Mouse (Mus musculus) CH12.LX (cell line): ENCODE results near the gene Atp5mpl. TPM values are rescaled to one million over a fixed set of nuclear protein-coding genes. Genes with fewer than 3 reads are reported as not detected.
A peak's percentile ranks its signal among the peaks of the same experiment; 100 is the strongest.

ENCODE experiments used
- DNase-seq: peaks from one replicate; pipeline ENCODE4 v3.0.0-alpha.2; 2013; ENCODE audit errors: extremely low read depth
- H3K27ac ChIP-seq: 2 replicates; pipeline ENCODE4 v1.5.1; 2012; ENCODE audit warnings: low read depth, mild to moderate bottlenecking, control low read depth, moderate library complexity; ENCODE audit not compliant: insufficient read depth
- H3K27me3 ChIP-seq: replicated peaks from 2 replicates; pipeline ENCODE3; 2012; ENCODE audit warnings: inconsistent platforms
- H3K36me3 ChIP-seq, 2 experiments: replicated peaks in 1 of 2; 2 replicates each; pipeline versions ENCODE3 to v1.6.1; 2012; ENCODE audit warnings: inconsistent platforms in 1 of 2, low read length in 1 of 2, mild to moderate bottlenecking in 1 of 2, mixed read lengths in 1 of 2, moderate library complexity in 1 of 2; ENCODE audit not compliant: control insufficient read depth in 1 of 2, insufficient read depth in 1 of 2
- H3K4me1 ChIP-seq, 2 experiments: 2 replicates each; pipeline ENCODE4 v1.6.1; 2012; ENCODE audit warnings: inconsistent platforms in 1 of 2, moderate library complexity in 1 of 2; ENCODE audit not compliant: insufficient read depth in 2 of 2, control insufficient read depth in 1 of 2
- H3K4me2 ChIP-seq: 2 replicates; pipeline ENCODE4 v1.6.1; 2012; ENCODE audit warnings: low read depth, mild to moderate bottlenecking, control low read depth; ENCODE audit not compliant: poor library complexity, insufficient read depth, severe bottlenecking
- H3K4me3 ChIP-seq, 3 experiments: fragments of 150-350 bp in 1 of 3; sonication (generic) in 1 of 3; replicated peaks in 1 of 3; 2 replicates each; pipeline versions ENCODE3 to v1.5.1; 2011 to 2012; ENCODE audit warnings: low read depth in 2 of 3, low read length in 2 of 3, mild to moderate bottlenecking in 2 of 3, moderate library complexity in 2 of 3, control low read depth in 1 of 3, improper control_type of control experiment in 1 of 3, inconsistent platforms in 1 of 3, mixed read lengths in 1 of 3; ENCODE audit not compliant: poor library complexity in 1 of 3
- H3K79me2 ChIP-seq: replicated peaks from 2 replicates; pipeline ENCODE4 v1.6.1; 2012; ENCODE audit warnings: mild to moderate bottlenecking, moderate library complexity; ENCODE audit not compliant: control insufficient read depth, poor library complexity, insufficient read depth, severe bottlenecking; ENCODE audit errors: extremely low read depth
- H3K9ac ChIP-seq: 2 replicates; pipeline ENCODE4 v1.6.1; 2012; ENCODE audit warnings: low read depth, mild to moderate bottlenecking, control low read depth, moderate library complexity; ENCODE audit not compliant: insufficient read depth
- H3K9me3 ChIP-seq: replicated peaks from 2 replicates; pipeline ENCODE3; 2012; ENCODE audit warnings: low read length, inconsistent platforms, mixed read lengths
- BHLHE40 ChIP-seq: IDR thresholded peaks from 2 replicates; pipeline ENCODE4 v1.6.1; 2011; ENCODE audit warnings: mild to moderate bottlenecking, low read depth, low read length, improper control_type of control experiment
- CHD2 ChIP-seq: IDR thresholded peaks from 2 replicates; pipeline ENCODE4 v1.6.1; 2011; ENCODE audit warnings: low read length, improper control_type of control experiment
- GABPA ChIP-seq: IDR thresholded peaks from 2 replicates; pipeline ENCODE4 v1.6.1; 2012; ENCODE audit warnings: low read depth, low read length, improper control_type of control experiment, inconsistent platforms; ENCODE audit not compliant: insufficient replicate concordance
- IRF4 ChIP-seq: IDR thresholded peaks from 2 replicates; pipeline ENCODE4 v1.6.1; 2014; ENCODE audit warnings: low read depth, mild to moderate bottlenecking, inconsistent platforms, low read length, improper control_type of control experiment
- JUN ChIP-seq: IDR thresholded peaks from 2 replicates; pipeline ENCODE4 v1.6.1; 2011; ENCODE audit warnings: low read depth, mild to moderate bottlenecking, low read length, improper control_type of control experiment, moderate library complexity; ENCODE audit not compliant: insufficient read depth
- MAFK ChIP-seq: IDR thresholded peaks from 2 replicates; pipeline ENCODE4 v1.6.1; 2011; ENCODE audit warnings: low read length, improper control_type of control experiment; ENCODE audit not compliant: insufficient replicate concordance
- MXI1 ChIP-seq: IDR thresholded peaks from 2 replicates; pipeline ENCODE4 v1.6.1; 2011; ENCODE audit warnings: mild to moderate bottlenecking, low read depth, low read length, improper control_type of control experiment
- POLR2A ChIP-seq: IDR thresholded peaks from 2 replicates; pipeline ENCODE4 v1.6.1; 2011; ENCODE audit warnings: low read depth, mild to moderate bottlenecking, improper control_type of control experiment, low read length
- POLR2AphosphoS2 ChIP-seq: IDR thresholded peaks from 2 replicates; pipeline ENCODE4 v1.6.1; 2011; ENCODE audit warnings: low read depth, low read length, improper control_type of control experiment
- RAD21 ChIP-seq: IDR thresholded peaks from 2 replicates; pipeline ENCODE4 v1.6.1; 2011; ENCODE audit warnings: low read depth, mild to moderate bottlenecking, low read length, improper control_type of control experiment, moderate library complexity
- TBP ChIP-seq: conservative IDR thresholded peaks from 2 replicates; pipeline ENCODE4 v1.6.1; 2011; ENCODE audit warnings: low read depth, low read length, improper control_type of control experiment
- USF2 ChIP-seq: conservative IDR thresholded peaks from 2 replicates; pipeline ENCODE4 v1.6.1; 2011; ENCODE audit warnings: low read depth, low read length, improper control_type of control experiment
- dilution Hi-C: fragments of 300-500 bp; cut with MboI; formaldehyde crosslinking; loops from 2 replicates; pipeline ENCODE4 v1.14.3; 2020; ENCODE audit warnings: low sequenced_read_pairs; ENCODE audit not compliant: extremely low pct_unique_long_range_greater_than_20kb, extremely low pct_ligation_motif_present
- in situ Hi-C: fragments of 300-500 bp; cut with MboI; formaldehyde crosslinking; loops from 3 replicates; pipeline ENCODE4 v1.14.3; 2019; ENCODE audit warnings: low sequenced_read_pairs, low pct_ligation_motif_present, low pct_unique_long_range_greater_than_20kb, mixed read lengths
- polyA plus RNA-seq: library from polyadenylated mRNA; unstranded; fragments of >175 nt; gene quantifications from 2 replicates; pipeline ENCODE4 v1.2.1, GENCODE M21; 2012; ENCODE audit warnings: low read depth; ENCODE audit not compliant: insufficient read length
- total RNA-seq, 2 experiments: library from RNA; depleted of rRNA; stranded (reverse); fragments of 300-350 nt in 1 of 2; fragments of >200 nt in 1 of 2; gene quantifications; 2 replicates each; pipeline ENCODE4 v1.2.3; 2012 to 2014

Gene Atp5mpl
- total and polyA plus RNA-seq, 3 experiments: 164 to 669 (median 224) TPM

GRCm38 (mm10) chr12:111933032-111933704 is 33.6 kb downstream of the Atp5mpl start:
- Histone ChIP-seq H3K27me3 (peaks cover 6% of the 10 kb centered on the region), H3K9me3 (no peaks in the 10 kb centered on the region), H3K79me2 (no peaks in the 10 kb centered on the region), H3K36me3 (no peaks in the 10 kb centered on the region), H3K4me1 (peaks cover 25 to 34% of the 10 kb centered on the region in 2 experiments), H3K4me2 (no peak overlapping the region), H3K27ac (no peak overlapping the region), H3K9ac (no peak overlapping the region), H3K4me3 (no peak overlapping the region)
- in situ Hi-C loops: no loop called here
- no peak for DNase-seq
- TF ChIP-seq RAD21: no peak
- no peak for TF ChIP-seq TBP
- TF ChIP-seq POLR2AphosphoS2: no peak
- TF ChIP-seq MAFK: no peak
- dilution Hi-C loops: no loop called here

- Histone ChIP-seq H3K79me2 (no peaks in the 10 kb centered on the region), H3K36me3 (no peaks in the 10 kb centered on the region), H3K4me1 (peaks cover 26 to 37% of the 10 kb centered on the region in 2 experiments), H3K4me3 (no peak overlapping the region), H3K9me3 (no peaks in the 10 kb centered on the region), H3K9ac (no peak overlapping the region), H3K27me3 (peaks cover 6% of the 10 kb centered on the region), H3K27ac (no peak overlapping the region), H3K4me2 (no peak overlapping the region)
- peak; percentile 73 for DNase-seq
- dilution Hi-C loops: no loop called here
- in situ Hi-C loops: no loop called here
- TF ChIP-seq BHLHE40 (0 out of 2 replicates have a peak, but pooled peaks have one; percentile 11), GABPA (no peak)
Observed at GRCm38 (mm10) chr12:111932513-111932912, 34.3 kb downstream of the Atp5mpl start.

DNA sequence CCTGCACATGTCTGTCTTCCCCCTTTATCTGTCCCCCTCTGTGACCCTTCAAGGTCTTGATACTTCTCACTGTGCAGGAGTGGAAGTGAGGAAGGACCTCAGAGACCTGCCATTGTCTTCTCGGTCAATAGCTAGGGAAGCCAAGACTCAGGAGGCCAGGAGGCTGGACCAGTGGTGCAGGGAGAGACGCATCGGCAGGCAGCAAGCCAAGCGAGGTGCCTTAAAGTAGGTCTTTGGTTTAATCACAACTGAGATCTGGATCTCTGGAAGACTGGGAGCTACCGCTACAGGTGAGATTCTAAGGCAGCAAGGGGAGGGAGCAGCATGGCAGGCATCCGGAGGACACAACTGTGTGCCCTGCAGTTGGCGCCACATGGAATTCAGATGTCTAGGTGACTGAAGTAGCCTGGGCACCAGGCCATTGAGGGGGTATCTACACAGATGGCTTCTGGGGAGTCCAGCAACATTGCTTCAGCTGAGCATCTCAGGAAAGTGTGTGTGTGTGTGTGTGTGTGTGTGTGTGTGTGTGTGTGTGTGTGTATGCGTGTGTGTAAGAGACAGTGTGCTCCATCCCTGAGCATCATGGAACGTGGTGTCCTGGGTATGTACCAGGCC is 35.3 kb downstream of the Atp5mpl start:
- H3K27me3 ChIP-seq: peaks cover 6% of the 10 kb centered on the region
- in situ Hi-C loops: no loop called here
- TF ChIP-seq BHLHE40 (no peak), JUN (no peak), TBP (no peak), MXI1 (no peak), GABPA (no peak), IRF4 (no peak), POLR2A (no peak), CHD2 (no peak), USF2 (no peak)

More for the DNA sequence above, 35.3 kb downstream of the Atp5mpl start:
- no peaks in the 10 kb centered on the region for H3K9me3 ChIP-seq
- no peak overlapping the region for H3K4me2 ChIP-seq
- no peaks in the 10 kb centered on the region for H3K79me2 ChIP-seq
- no peak overlapping the region for H3K27ac ChIP-seq
- dilution Hi-C loops: no loop called here
- no peak overlapping the region for H3K4me3 ChIP-seq
- peaks cover 26 to 37% of the 10 kb centered on the region in 2 experiments for H3K4me1 ChIP-seq
- no peak for DNase-seq
- no peaks in the 10 kb centered on the region for H3K36me3 ChIP-seq
- no peak overlapping the region for H3K9ac ChIP-seq
